Mouse (Mus musculus) embryonic fibroblast, embryonic 13.5 days (primary cell): Measurements from ENCODE around the gene Shroom4. TPM values are rescaled to one million over a fixed set of nuclear protein-coding genes. Genes with fewer than 3 reads are reported as not detected.

Experiments
- H3K27ac ChIP-seq: 2 replicates; pipeline ENCODE4 v1.5.1; 2012; ENCODE audit warnings: low read length, control low read depth, inconsistent platforms; ENCODE audit not compliant: insufficient read depth
- H3K4me1 ChIP-seq: 2 replicates; pipeline ENCODE4 v1.6.1; 2011; ENCODE audit warnings: low read length; ENCODE audit not compliant: control insufficient read depth, insufficient read depth
- H3K4me3 ChIP-seq: 2 replicates; pipeline ENCODE4 v1.5.1; 2011; ENCODE audit warnings: mild to moderate bottlenecking, control low read depth, low read length; ENCODE audit not compliant: insufficient read depth
- CTCF ChIP-seq: IDR thresholded peaks from 2 replicates; pipeline ENCODE4 v1.5.1; 2011; ENCODE audit warnings: mild to moderate bottlenecking, control low read depth, low read length, moderate library complexity, borderline replicate concordance; ENCODE audit not compliant: insufficient read depth
- POLR2A ChIP-seq: IDR thresholded peaks from 2 replicates; pipeline ENCODE4 v1.6.1; 2011; ENCODE audit warnings: low read depth, mild to moderate bottlenecking, control low read depth, low read length, moderate library complexity
- polyA plus RNA-seq: library from polyadenylated mRNA; stranded (reverse); fragments of >200 nt; gene quantifications from 2 replicates; pipeline ENCODE4 v1.2.4, GENCODE M21; 2011; ENCODE audit warnings: low read depth; ENCODE audit not compliant: missing spikeins, insufficient read length

Gene Shroom4
- polyA plus RNA-seq = 21.9 and 26.5 TPM in 2 replicates

DNA sequence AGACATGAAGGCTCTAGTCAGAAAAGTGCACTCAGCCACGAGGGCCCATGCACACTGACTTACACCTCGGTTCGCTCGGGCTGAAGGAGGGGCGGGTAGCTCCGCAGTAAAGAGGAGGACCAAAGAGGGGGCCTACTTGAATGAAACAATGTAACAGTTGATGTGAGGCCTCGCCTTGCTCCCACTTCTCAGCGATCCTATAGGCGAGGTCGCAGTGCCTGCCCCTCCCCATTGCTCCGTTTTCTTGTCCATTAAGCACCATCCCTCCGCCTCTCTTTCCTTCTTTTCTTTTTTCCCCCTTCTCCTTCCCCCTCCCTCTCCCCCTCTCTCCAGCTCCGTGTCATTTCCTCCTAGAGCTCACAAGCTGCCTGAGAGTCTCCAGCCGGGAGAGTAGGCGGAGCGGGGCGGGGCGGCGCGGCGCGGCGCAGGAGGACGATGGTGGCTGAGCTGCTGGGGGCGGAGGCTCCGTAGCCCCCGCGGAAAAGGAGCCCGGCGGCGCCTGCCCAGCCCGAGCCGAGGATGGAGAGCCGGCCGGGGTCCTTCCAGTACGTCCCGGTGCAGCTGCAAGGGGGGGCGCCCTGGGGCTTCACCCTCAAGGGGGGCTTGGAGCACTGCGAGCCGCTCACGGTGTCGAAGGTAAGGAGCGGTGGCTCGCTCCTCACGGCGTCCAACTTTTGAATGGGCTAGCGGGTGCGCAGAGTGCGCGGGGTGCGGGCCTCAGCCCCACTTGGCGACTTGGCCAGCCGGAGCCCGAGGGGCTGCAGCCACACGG is at the start of gene Shroom4:
Gene Shroom4 (plus strand): TSS at position 229 of the 772 bp plus-strand sequence.
- H3K4me3 ChIP-seq = peak within 1 kb of the TSS; percentile 57
- H3K4me1 ChIP-seq = peaks cover 2% of the 10 kb centered on the region; the same call in 1 of the 2 replicates
- peak within 1 kb of the TSS; percentile 68 for H3K27ac ChIP-seq
- TF ChIP-seq CTCF (no peak), POLR2A (peak; percentile 78)

DNA sequence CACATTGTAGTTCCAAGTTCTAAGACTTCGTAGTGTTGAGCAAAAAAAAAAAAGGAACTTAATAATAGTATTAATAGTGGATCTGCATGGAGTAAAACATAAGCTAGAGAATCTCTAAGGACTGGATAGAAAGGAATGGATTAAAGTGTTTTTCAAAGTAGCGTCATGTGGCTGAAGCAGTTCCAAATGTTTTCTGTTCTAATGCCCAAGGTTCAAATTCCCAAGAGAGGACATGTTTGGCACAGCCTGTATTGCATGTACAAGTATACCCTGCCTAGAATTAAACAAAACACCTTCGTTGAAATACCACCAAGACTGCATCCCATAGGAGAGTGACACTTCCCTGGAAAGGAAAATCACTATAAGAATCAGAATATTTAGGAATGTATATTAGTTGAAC is 42.8 kb upstream of the Shroom4 start:
- TF ChIP-seq POLR2A (no peak), CTCF (no peak)
- H3K4me3 ChIP-seq = no peak overlapping the region
- no peaks in the 10 kb centered on the region for H3K4me1 ChIP-seq
- H3K27ac ChIP-seq = no peak overlapping the region

DNA sequence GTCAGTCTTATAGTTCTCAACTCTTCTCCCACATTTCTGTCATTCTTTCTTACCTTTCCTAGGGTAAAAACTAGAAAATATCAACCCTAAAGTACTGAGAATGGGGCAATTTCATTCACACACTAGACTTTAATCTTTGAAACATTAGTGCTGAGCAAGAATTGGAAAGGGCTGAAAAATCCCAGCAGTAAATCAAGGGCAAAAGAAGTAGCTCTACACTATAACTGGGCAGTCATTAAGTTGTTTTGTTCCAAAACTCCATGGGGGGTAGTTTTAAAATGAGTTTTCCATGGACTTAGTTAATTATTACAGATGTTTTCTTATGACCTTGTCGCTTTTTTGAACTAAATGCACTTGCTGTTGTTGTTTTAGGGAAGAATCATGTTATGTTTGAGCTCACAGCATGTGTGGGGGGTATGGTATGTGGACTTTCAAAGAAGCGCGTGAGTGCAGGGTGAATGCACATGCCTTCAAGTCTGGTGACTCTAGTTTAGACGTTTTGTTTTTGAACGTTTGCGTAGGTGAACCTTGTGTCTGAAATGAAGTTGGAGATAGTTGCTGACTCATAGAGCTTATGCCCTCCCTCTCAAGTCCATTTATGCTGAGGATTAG is 42.0 kb upstream of the Shroom4 start:
- Histone ChIP-seq H3K4me1 (no peaks in the 10 kb centered on the region), H3K27ac (no peak overlapping the region), H3K4me3 (no peak overlapping the region)
- no peak for TF ChIP-seq CTCF
- no peak for TF ChIP-seq POLR2A

DNA sequence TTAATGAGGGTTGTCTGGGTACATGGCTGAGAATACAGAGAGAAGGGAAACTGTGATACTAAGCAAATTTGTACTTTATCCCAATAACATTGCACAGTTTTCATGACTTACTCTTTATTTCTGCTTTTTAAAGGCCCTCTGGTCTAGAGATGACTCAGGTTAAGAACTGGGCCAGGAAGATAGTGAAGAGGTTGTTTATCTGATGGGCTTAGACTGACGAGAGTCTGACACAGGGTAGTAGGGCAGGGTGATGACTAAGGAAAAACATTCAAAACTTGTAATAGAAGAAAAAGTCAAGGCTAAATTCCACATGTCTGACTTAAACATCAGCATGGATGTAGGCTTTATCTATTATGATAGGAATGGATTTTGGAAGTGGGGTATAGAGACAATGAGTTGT is 30.8 kb upstream of the Shroom4 start:
- no peak overlapping the region for H3K27ac ChIP-seq
- no peak overlapping the region for H3K4me3 ChIP-seq
- TF ChIP-seq POLR2A = no peak
- no peak for TF ChIP-seq CTCF
- no peaks in the 10 kb centered on the region for H3K4me1 ChIP-seq

DNA sequence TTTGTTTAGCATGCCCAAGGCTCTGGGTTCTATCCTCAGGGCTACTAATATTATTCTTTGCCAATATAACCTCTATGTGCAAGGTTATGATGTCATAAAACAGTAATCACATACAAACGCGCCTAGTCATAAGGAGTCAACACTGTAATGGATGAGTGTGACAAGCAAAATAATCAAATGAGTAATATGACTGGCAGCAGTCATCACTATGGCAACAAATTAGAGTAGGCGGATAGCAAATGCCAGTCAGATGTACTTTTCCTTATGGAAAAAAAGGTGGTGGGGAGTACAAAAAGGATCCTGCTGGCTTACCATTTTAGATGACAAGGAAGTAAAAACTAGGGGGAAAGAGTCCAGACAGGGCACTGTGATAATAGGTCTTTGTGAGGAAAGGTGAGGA is 28.9 kb upstream of the Shroom4 start:
- Histone ChIP-seq H3K27ac (no peak overlapping the region; the same call in 1 of the 2 replicates), H3K4me1 (no peaks in the 10 kb centered on the region), H3K4me3 (no peak overlapping the region)
- TF ChIP-seq CTCF (no peak), POLR2A (no peak)

DNA sequence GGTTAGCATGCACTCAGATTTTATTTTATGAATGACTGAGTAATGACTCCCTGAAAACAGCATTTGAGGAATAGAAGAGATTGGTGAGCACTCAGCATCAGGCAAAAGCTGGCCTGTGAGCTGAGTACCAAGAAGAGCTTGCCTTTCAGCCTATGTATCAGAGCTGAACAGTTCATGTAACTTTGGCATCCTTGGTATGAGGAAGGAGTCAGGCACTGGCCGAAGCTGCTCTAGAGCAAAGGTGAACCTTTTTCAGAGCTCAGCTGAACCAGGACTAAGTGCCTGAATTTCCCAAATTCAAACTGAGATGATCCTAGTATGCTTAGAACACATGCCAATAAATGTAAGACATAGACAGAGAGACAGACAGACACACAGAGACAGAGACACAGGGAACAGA is 5.8 kb upstream of the Shroom4 start:
- H3K4me3 ChIP-seq = no peak overlapping the region
- TF ChIP-seq CTCF (no peak), POLR2A (no peak)
- no peaks in the 10 kb centered on the region; the same call in 1 of the 2 replicates for H3K4me1 ChIP-seq
- no peak overlapping the region for H3K27ac ChIP-seq

DNA sequence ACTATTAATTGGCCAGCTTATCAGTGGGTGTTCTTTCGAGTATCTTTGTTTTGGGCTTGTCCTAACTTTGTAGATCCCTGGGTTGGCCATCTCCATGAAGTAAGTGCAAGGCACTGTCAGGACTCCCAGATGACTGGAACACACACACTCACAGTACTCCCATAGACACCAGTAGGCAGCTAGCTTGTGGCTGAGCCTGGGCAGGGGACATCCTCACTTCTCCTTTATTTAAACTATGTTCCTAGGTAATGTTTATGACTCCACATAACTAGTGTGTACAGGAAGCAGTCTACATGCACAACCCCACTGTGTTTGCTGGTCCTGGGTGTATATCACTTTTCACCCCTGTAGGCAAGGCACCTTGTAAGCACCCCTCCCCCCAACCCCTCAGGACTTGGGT is 461 bp upstream of the Shroom4 start:
- Histone ChIP-seq H3K4me3 (peak overlapping the region; percentile 35), H3K27ac (peak overlapping the region; percentile 68), H3K4me1 (peaks cover 2% of the 10 kb centered on the region; the same call in 1 of the 2 replicates)
- TF ChIP-seq POLR2A (no peak), CTCF (no peak)

DNA sequence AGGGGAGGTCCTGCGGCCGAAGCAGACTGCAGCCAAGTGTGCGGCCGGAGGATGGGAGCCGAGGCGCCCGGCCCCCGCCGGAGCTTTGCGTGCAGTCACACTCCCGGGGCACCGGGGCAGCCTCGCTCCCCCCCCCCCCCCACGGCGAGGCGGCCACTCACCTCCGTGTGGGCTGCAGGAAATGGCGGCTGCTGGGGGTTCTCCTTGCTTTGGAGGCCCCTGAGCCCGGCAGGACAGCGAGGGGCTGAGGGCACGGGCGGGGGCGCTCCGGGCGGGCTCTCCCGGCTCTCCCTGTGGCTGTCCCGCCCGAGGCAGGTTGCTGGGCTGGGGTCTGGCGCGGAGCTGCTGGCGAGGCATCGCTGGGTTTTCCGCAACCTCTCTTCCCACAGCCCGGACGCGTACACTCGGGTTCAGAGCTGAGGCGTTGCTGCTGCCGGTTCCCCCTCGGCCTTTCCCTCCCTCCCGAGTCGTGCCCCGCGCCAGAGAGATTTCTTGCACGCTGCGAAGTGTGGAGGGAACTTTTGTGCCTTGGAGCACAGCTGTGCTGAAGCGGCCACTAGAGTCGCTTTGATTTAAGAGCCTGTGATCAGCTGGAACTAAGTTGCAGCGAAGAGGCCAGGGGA is 855 bp downstream of the Shroom4 start:
- Histone ChIP-seq H3K4me1 (peaks cover 2% of the 10 kb centered on the region; the same call in 1 of the 2 replicates), H3K4me3 (peak overlapping the region; percentile 57), H3K27ac (peak overlapping the region; percentile 27; the same call in 1 of the 2 replicates)
- TF ChIP-seq CTCF (no peak), POLR2A (no peak)

DNA sequence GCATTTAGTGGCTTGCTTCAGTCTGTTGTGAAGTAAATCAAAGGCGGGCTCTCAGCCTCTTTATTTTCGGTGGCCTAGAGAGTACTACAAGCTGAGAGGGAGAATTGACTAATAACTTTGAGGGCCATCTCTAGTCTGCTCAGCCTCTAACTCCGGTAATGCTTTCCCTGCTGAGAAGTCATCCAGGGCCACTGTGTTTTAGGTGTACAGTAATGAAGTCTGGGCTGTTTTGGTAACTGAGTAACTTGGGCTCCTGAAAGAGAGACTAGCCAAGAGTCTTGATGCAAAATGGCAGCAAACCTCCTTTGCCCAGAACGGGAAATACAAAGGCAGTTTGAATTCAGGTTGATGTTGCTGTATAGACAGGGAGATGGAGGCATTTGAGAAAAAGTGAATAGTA is 3.3 kb downstream of the Shroom4 start:
- no peak overlapping the region for H3K4me3 ChIP-seq
- H3K4me1 ChIP-seq = peaks cover 2% of the 10 kb centered on the region; the same call in 1 of the 2 replicates
- no peak overlapping the region for H3K27ac ChIP-seq
- TF ChIP-seq CTCF (no peak), POLR2A (no peak)
